In the genomic region with DNA sequence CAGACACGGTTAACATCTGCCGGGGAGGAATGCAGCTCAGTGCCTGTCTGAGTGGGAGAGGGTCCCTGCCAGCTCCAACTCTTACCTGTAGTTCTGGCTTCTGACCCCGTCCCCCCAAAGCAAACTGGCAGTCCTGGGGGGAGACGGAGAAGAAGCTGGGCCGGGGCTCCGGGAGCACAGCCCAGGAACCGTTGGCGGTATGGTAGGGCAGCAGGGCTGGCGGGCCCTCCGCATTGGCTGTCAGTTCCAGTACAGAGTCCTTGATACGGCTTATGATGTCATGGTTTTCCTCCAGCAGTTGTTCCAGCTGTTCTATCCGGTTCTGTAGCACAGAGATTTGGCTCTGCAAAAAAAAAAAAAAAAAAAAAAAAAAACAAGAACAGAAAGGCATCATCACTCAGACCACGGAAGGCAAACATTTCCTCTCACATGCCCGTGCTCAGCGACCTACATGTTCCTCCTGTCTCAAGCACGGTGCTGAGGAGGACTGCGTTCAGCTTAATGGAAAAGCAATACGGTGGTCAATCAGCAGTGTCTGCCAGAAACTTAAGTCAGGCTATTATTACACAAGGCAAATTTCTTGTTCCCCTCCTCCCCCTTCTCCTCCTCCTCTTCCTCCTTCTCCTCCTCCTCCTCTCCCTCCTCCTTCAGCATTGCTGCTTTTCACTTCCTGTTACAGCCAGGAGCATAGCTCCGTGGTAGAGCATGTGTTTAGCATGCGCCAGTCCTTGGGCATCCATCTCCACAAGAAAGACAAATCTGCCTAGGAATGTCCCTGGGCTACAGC, we compare ENCODE assay signal across 8 mouse cellular contexts. TPM values are rescaled to one million over a fixed set of nuclear protein-coding genes. Genes with fewer than 3 reads are reported as not detected.
DNase-seq lines count a peak whose midpoint lies in the region; ATAC-seq lines count a peak whose summit lies in the region.

No protein-coding gene starts in this region.

- no peak overlapping the region for H3K9ac ChIP-seq in liver, embryonic 12.5 days

- DNase-seq in adrenal gland, adult (ENCODE audit: inconsistent age in 2 of 2, low spot score in 1 of 2): peak; percentile 64 to 73
- no peak for DNase-seq in adrenal gland, adult 18-20 months (ENCODE audit: low spot score in 2 of 2)
- peak; percentile 61 for DNase-seq in thymus, postnatal 0 days (ENCODE audit: low spot score)
- DNase-seq in thymus, adult 18-20 months: no peak
- peak; percentile 34 for DNase-seq in thymus, postnatal 4 days
- no peak for DNase-seq in layer of hippocampus, adult 9-10 months (ENCODE audit: low spot score)
- DNase-seq in ovary, adult 18-20 months (ENCODE audit: low spot score): no peak

- no peak for ATAC-seq in liver, embryonic 12.5 days

- peaks cover 40% of the 10 kb centered on the region for H3K36me3 ChIP-seq in liver, embryonic 12.5 days

- H3K9me3 ChIP-seq in liver, embryonic 12.5 days (replicated peaks): no peaks in the 10 kb centered on the region

- H3K27ac ChIP-seq in liver, embryonic 12.5 days: no peak overlapping the region

- H3K4me1 ChIP-seq in liver, embryonic 12.5 days: peaks cover 27% of the 10 kb centered on the region

- peak overlapping the region; percentile 97; the same call in 1 of the 2 replicates for H3K4me2 ChIP-seq in liver, embryonic 12.5 days

- H3K4me3 ChIP-seq in liver, embryonic 12.5 days: no peak overlapping the region

- 62% methylated on average over 20 of the region's 20 CpGs for whole genome bisulfite sequencing in liver, embryonic 12.5 days (ENCODE audit: insufficient replicate concordance)

- peaks cover 42% of the 10 kb centered on the region for H3K27me3 ChIP-seq in liver, embryonic 12.5 days (replicated peaks)

RNA-seq across cellular contexts. Expression of a gene that starts 2.3 kb away (rescaled TPM):
- 10 to 100 TPM; 76.6 to 88.8 TPM for total RNA-seq in adrenal gland, adult 18-20 months (2021)
- 7.1 and 10.3 TPM in 2 replicates for polyA plus RNA-seq in thymus, postnatal 0 days (2015; fragmentation: Nextera tagmentation; extraction: Ambion mirVana)
- polyA plus RNA-seq in liver, embryonic 12.5 days (2016; fragmentation: Nextera tagmentation; extraction: Ambion mirVana): 5.8 and 6.5 TPM in 2 replicates

RNA-seq across cellular contexts. Expression of a gene that starts 18.9 kb away (rescaled TPM):
- total RNA-seq in adrenal gland, adult 18-20 months (2021): 10 to 100 TPM in 1 of 2 experiments, 1 to 10 TPM in 1; 8.4 to 13.0 TPM
- 7.3 and 7.8 TPM in 2 replicates for polyA plus RNA-seq in thymus, postnatal 0 days (2015; fragmentation: Nextera tagmentation; extraction: Ambion mirVana)
- polyA plus RNA-seq in liver, embryonic 12.5 days (2016; fragmentation: Nextera tagmentation; extraction: Ambion mirVana): 10.3 and 11.4 TPM in 2 replicates

RNA-seq across cellular contexts. Expression of a gene that starts 25.9 kb away (rescaled TPM):
- 10 to 100 TPM; 38.5 to 45.9 TPM for total RNA-seq in adrenal gland, adult 18-20 months (2021)
- polyA plus RNA-seq in thymus, postnatal 0 days (2015; fragmentation: Nextera tagmentation; extraction: Ambion mirVana): 8.4 and 12.7 TPM in 2 replicates
- 5.1 and 6.8 TPM in 2 replicates for polyA plus RNA-seq in liver, embryonic 12.5 days (2016; fragmentation: Nextera tagmentation; extraction: Ambion mirVana)

RNA-seq across cellular contexts. Expression of a gene that starts 28.0 kb away (rescaled TPM):
- 10 to 100 TPM; 71.5 to 85.8 TPM for total RNA-seq in adrenal gland, adult 18-20 months (2021)
- 31.0 and 32.3 TPM in 2 replicates for polyA plus RNA-seq in thymus, postnatal 0 days (2015; fragmentation: Nextera tagmentation; extraction: Ambion mirVana)
- polyA plus RNA-seq in liver, embryonic 12.5 days (2016; fragmentation: Nextera tagmentation; extraction: Ambion mirVana): 17.1 and 17.3 TPM in 2 replicates

RNA-seq across cellular contexts. Expression of a gene that starts 36.4 kb away (rescaled TPM):
- 100 to 1,000 TPM; 143 to 158 TPM for total RNA-seq in adrenal gland, adult 18-20 months (2021)
- polyA plus RNA-seq in thymus, postnatal 0 days (2015; fragmentation: Nextera tagmentation; extraction: Ambion mirVana): 6.8 and 9.1 TPM in 2 replicates
- 5.6 and 5.9 TPM in 2 replicates for polyA plus RNA-seq in liver, embryonic 12.5 days (2016; fragmentation: Nextera tagmentation; extraction: Ambion mirVana)

Comparison
In these comparisons a context has a peak if more than half of its experiments do, and no peak if none do; other contexts are left out.
1. DNase-seq: peak in adrenal gland, adult (2 of 2), thymus, postnatal 0 days (single experiment) and thymus, postnatal 4 days (single experiment); none in adrenal gland, adult 18-20 months (0 of 2), thymus, adult 18-20 months (0 of 2), layer of hippocampus, adult 9-10 months (single experiment) and ovary, adult 18-20 months (single experiment).